Mouse (Mus musculus): ENCODE results near the gene Olfr888. TPM values are rescaled to one million over a fixed set of nuclear protein-coding genes. Genes with fewer than 3 reads are reported as not detected.

The Olfr888 gene
- not detected in 2 replicates for polyA plus RNA-seq (2014; fragmentation: Nextera tagmentation; extraction: Ambion mirVana)

- H3K4me1 ChIP-seq (ENCODE audit: control insufficient read depth, insufficient read depth, low read length), result no peaks in the 10 kb centered on the region
- H3K27me3 ChIP-seq (ENCODE audit: control insufficient read depth, insufficient read depth, low read length), result no peaks in the 10 kb centered on the region
- no peaks in the 10 kb centered on the region for H3K9me3 ChIP-seq (ENCODE audit: control insufficient read depth, low read length)
- H3K4me2 ChIP-seq (ENCODE audit: low read depth, severe bottlenecking), result no peak within 1 kb of the TSS
- no peak within 1 kb of the TSS for H3K9ac ChIP-seq (ENCODE audit: low read length)
- H3K4me3 ChIP-seq (ENCODE audit: low read depth, low read length), result no peak within 1 kb of the TSS
- DNase-seq (ENCODE audit: low spot score) (no peak), ATAC-seq (ENCODE audit: insufficient number of reproducible peaks, low FRiP score, low TSS enrichment, low read depth) (no peak)
- 81% methylated on average over 1 of the region's 1 CpGs for WGBS
- no peaks in the 10 kb centered on the region for H3K36me3 ChIP-seq (ENCODE audit: control insufficient read depth, insufficient read depth, low read length)
- H3K27ac ChIP-seq (replicated peaks; ENCODE audit: low read depth, low read length), result no peak within 1 kb of the TSS
Measured at GRCm38 (mm10) chr9:38107828-38108227, at the start of gene Olfr888. Gene Olfr888, plus strand, starts transcription at chr9:38108128.

- no peaks in the 10 kb centered on the region for H3K4me1 ChIP-seq (ENCODE audit: control insufficient read depth, insufficient read depth, low read length)
- H3K27me3 ChIP-seq (ENCODE audit: control insufficient read depth, insufficient read depth, low read length), result no peaks in the 10 kb centered on the region
- no peaks in the 10 kb centered on the region for H3K9me3 ChIP-seq (ENCODE audit: control insufficient read depth, low read length)
- ATAC-seq (ENCODE audit: insufficient number of reproducible peaks, low FRiP score, low TSS enrichment, low read depth), result no peak
- H3K9ac ChIP-seq (ENCODE audit: low read length), result no peak within 1 kb of the TSS
- no peak for DNase-seq (ENCODE audit: low spot score)
- H3K4me3 ChIP-seq (ENCODE audit: low read depth, low read length), result no peak within 1 kb of the TSS
- H3K4me2 ChIP-seq (ENCODE audit: low read depth, severe bottlenecking), result no peak within 1 kb of the TSS
- WGBS, result 95% methylated on average over 3 of the region's 3 CpGs
- H3K36me3 ChIP-seq (ENCODE audit: control insufficient read depth, insufficient read depth, low read length), result no peaks in the 10 kb centered on the region
- H3K27ac ChIP-seq (replicated peaks; ENCODE audit: low read depth, low read length), result no peak within 1 kb of the TSS
Measured at GRCm38 (mm10) chr9:38061022-38061421, 46.9 kb upstream of the Olfr888 start, which contains the start of gene Olfr885. Gene Olfr885, plus strand, starts transcription at chr9:38061322.

GRCm38 (mm10) chr9:38083772-38084171, 24.2 kb upstream of the Olfr888 start, which contains the start of gene Olfr887:
Gene Olfr887, plus strand, starts transcription at chr9:38084072.
- Histone ChIP-seq H3K9ac (ENCODE audit: low read length) (no peak within 1 kb of the TSS), H3K36me3 (ENCODE audit: control insufficient read depth, insufficient read depth, low read length) (no peaks in the 10 kb centered on the region), H3K4me2 (ENCODE audit: low read depth, severe bottlenecking) (no peak within 1 kb of the TSS), H3K4me3 (ENCODE audit: low read depth, low read length) (no peak within 1 kb of the TSS), H3K27me3 (ENCODE audit: control insufficient read depth, insufficient read depth, low read length) (no peaks in the 10 kb centered on the region), H3K27ac (replicated peaks; ENCODE audit: low read depth, low read length) (no peak within 1 kb of the TSS), H3K4me1 (ENCODE audit: control insufficient read depth, insufficient read depth, low read length) (no peaks in the 10 kb centered on the region), H3K9me3 (ENCODE audit: control insufficient read depth, low read length) (no peaks in the 10 kb centered on the region)
- ATAC-seq (ENCODE audit: insufficient number of reproducible peaks, low FRiP score, low TSS enrichment, low read depth), result no peak
- 80% methylated on average over 1 of the region's 1 CpGs for WGBS
- DNase-seq (ENCODE audit: low spot score), result no peak

GRCm38 (mm10) chr9:38114898-38115297, 7.0 kb downstream of the Olfr888 start, which contains the start of gene Olfr889:
Gene Olfr889, plus strand, starts transcription at chr9:38115198.
- H3K27ac ChIP-seq (replicated peaks; ENCODE audit: low read depth, low read length), result no peak within 1 kb of the TSS
- no peaks in the 10 kb centered on the region for H3K27me3 ChIP-seq (ENCODE audit: control insufficient read depth, insufficient read depth, low read length)
- no peak within 1 kb of the TSS for H3K9ac ChIP-seq (ENCODE audit: low read length)
- ATAC-seq (ENCODE audit: insufficient number of reproducible peaks, low FRiP score, low TSS enrichment, low read depth) (no peak), DNase-seq (ENCODE audit: low spot score) (no peak)
- H3K4me2 ChIP-seq (ENCODE audit: low read depth, severe bottlenecking), result no peak within 1 kb of the TSS
- no peaks in the 10 kb centered on the region for H3K4me1 ChIP-seq (ENCODE audit: control insufficient read depth, insufficient read depth, low read length)
- H3K36me3 ChIP-seq (ENCODE audit: control insufficient read depth, insufficient read depth, low read length), result no peaks in the 10 kb centered on the region
- H3K9me3 ChIP-seq (ENCODE audit: control insufficient read depth, low read length), result no peaks in the 10 kb centered on the region
- H3K4me3 ChIP-seq (ENCODE audit: low read depth, low read length), result no peak within 1 kb of the TSS

- H3K4me3 ChIP-seq (ENCODE audit: low read depth, low read length), result no peak within 1 kb of the TSS
- no peaks in the 10 kb centered on the region for H3K36me3 ChIP-seq (ENCODE audit: control insufficient read depth, insufficient read depth, low read length)
- H3K4me1 ChIP-seq (ENCODE audit: control insufficient read depth, insufficient read depth, low read length), result no peaks in the 10 kb centered on the region
- H3K9ac ChIP-seq (ENCODE audit: low read length), result no peak within 1 kb of the TSS
- H3K27ac ChIP-seq (replicated peaks; ENCODE audit: low read depth, low read length), result no peak within 1 kb of the TSS
- no peak within 1 kb of the TSS for H3K4me2 ChIP-seq (ENCODE audit: low read depth, severe bottlenecking)
- H3K27me3 ChIP-seq (ENCODE audit: control insufficient read depth, insufficient read depth, low read length), result no peaks in the 10 kb centered on the region
- no peaks in the 10 kb centered on the region for H3K9me3 ChIP-seq (ENCODE audit: control insufficient read depth, low read length)
- ATAC-seq (ENCODE audit: insufficient number of reproducible peaks, low FRiP score, low TSS enrichment, low read depth) (no peak), DNase-seq (ENCODE audit: low spot score) (no peak)
Measured at GRCm38 (mm10) chr9:38142217-38142616, 34.3 kb downstream of the Olfr888 start, which contains the start of gene Olfr890. Gene Olfr890, plus strand, starts transcription at chr9:38142517.

Other genes starting within 250 kb of the Olfr888 start
- gene Olfr145, start 211.4 kb upstream of the Olfr888 start, polyA plus RNA-seq (2014; fragmentation: Nextera tagmentation; extraction: Ambion mirVana), result not detected in 2 replicates
- gene Olfr878, start 190.3 kb upstream of the Olfr888 start, polyA plus RNA-seq (2014; fragmentation: Nextera tagmentation; extraction: Ambion mirVana), result not detected in 2 replicates
- not detected in 2 replicates for gene Olfr881, start 116.3 kb upstream of the Olfr888 start, polyA plus RNA-seq (2014; fragmentation: Nextera tagmentation; extraction: Ambion mirVana)
- gene Olfr883, start 82.3 kb upstream of the Olfr888 start, polyA plus RNA-seq (2014; fragmentation: Nextera tagmentation; extraction: Ambion mirVana), result not detected in 2 replicates
- not detected in 2 replicates for gene Olfr884, start 61.6 kb upstream of the Olfr888 start, polyA plus RNA-seq (2014; fragmentation: Nextera tagmentation; extraction: Ambion mirVana)
- not detected in 2 replicates for gene Olfr885, start 46.8 kb upstream of the Olfr888 start, polyA plus RNA-seq (2014; fragmentation: Nextera tagmentation; extraction: Ambion mirVana)
- not detected in 2 replicates for gene Olfr887, start 24.1 kb upstream of the Olfr888 start, polyA plus RNA-seq (2014; fragmentation: Nextera tagmentation; extraction: Ambion mirVana)
- 0.07 TPM in 2 replicates for gene Olfr889, start 7.1 kb downstream of the Olfr888 start, polyA plus RNA-seq (2014; fragmentation: Nextera tagmentation; extraction: Ambion mirVana)
- not detected in 2 replicates for gene Olfr890, start 34.4 kb downstream of the Olfr888 start, polyA plus RNA-seq (2014; fragmentation: Nextera tagmentation; extraction: Ambion mirVana)
- gene Olfr891, start 72.7 kb downstream of the Olfr888 start, polyA plus RNA-seq (2014; fragmentation: Nextera tagmentation; extraction: Ambion mirVana), result not detected in 2 replicates
- not detected in 2 replicates for gene Olfr893, start 100.2 kb downstream of the Olfr888 start, polyA plus RNA-seq (2014; fragmentation: Nextera tagmentation; extraction: Ambion mirVana)
- not detected in 2 replicates for gene Olfr894, start 109.9 kb downstream of the Olfr888 start, polyA plus RNA-seq (2014; fragmentation: Nextera tagmentation; extraction: Ambion mirVana)
- not detected in 2 replicates for gene Olfr143, start 144.6 kb downstream of the Olfr888 start, polyA plus RNA-seq (2014; fragmentation: Nextera tagmentation; extraction: Ambion mirVana)
- not detected in 2 replicates for gene Olfr895, start 159.7 kb downstream of the Olfr888 start, polyA plus RNA-seq (2014; fragmentation: Nextera tagmentation; extraction: Ambion mirVana)
- gene Olfr896-ps1, start 183.0 kb downstream of the Olfr888 start, polyA plus RNA-seq (2014; fragmentation: Nextera tagmentation; extraction: Ambion mirVana), result not detected in 2 replicates
- not detected in 2 replicates for gene Olfr25, start 220.9 kb downstream of the Olfr888 start, polyA plus RNA-seq (2014; fragmentation: Nextera tagmentation; extraction: Ambion mirVana)
- gene Olfr898, start 240.3 kb downstream of the Olfr888 start, polyA plus RNA-seq (2014; fragmentation: Nextera tagmentation; extraction: Ambion mirVana), result not detected in 2 replicates